Mouse (Mus musculus) testis, adult 2 months (tissue): ENCODE results near the gene Adamts7. TPM values are rescaled to one million over a fixed set of nuclear protein-coding genes. Genes with fewer than 3 reads are reported as not detected.

Experiments used
- H3K27ac ChIP-seq: fragments of 200-500 bp; 2 replicates; pipeline ENCODE4 v1.5.1; 2012; ENCODE audit warnings: low read depth, low read length; ENCODE audit not compliant: control insufficient read depth, insufficient read depth
- H3K27me3 ChIP-seq: fragments of 200-500 bp; 2 replicates; pipeline ENCODE4 v1.6.1; 2012; ENCODE audit warnings: mild to moderate bottlenecking, low read length, moderate library complexity; ENCODE audit not compliant: control insufficient read depth, insufficient read depth
- H3K36me3 ChIP-seq: fragments of 200-500 bp; 2 replicates; pipeline ENCODE4 v1.6.1; 2012; ENCODE audit warnings: mild to moderate bottlenecking, low read length; ENCODE audit not compliant: control insufficient read depth, insufficient read depth
- H3K4me1 ChIP-seq: fragments of 200-500 bp; 2 replicates; pipeline ENCODE4 v1.6.1; 2012; ENCODE audit warnings: low read length; ENCODE audit not compliant: control insufficient read depth, insufficient read depth
- H3K4me3 ChIP-seq: fragments of 200-500 bp; 2 replicates; pipeline ENCODE4 v1.5.1; 2012; ENCODE audit warnings: low read depth, mild to moderate bottlenecking, low read length, moderate library complexity, mixed read lengths; ENCODE audit not compliant: control insufficient read depth
- CTCF ChIP-seq: fragments of 200-500 bp; IDR thresholded peaks from 2 replicates; pipeline ENCODE4 v1.5.1; 2012; ENCODE audit warnings: low read depth, mild to moderate bottlenecking, inconsistent platforms, low read length, moderate library complexity; ENCODE audit not compliant: control insufficient read depth, insufficient read depth, insufficient replicate concordance
- POLR2A ChIP-seq: fragments of 200-500 bp; IDR thresholded peaks from 2 replicates; pipeline ENCODE4 v1.6.1; 2012; ENCODE audit warnings: low read depth, mild to moderate bottlenecking, inconsistent platforms, low read length, moderate library complexity; ENCODE audit not compliant: control insufficient read depth
- polyA plus RNA-seq: library from polyadenylated mRNA; depleted of rRNA; stranded (reverse); fragments of >200 nt; gene quantifications from 2 replicates; pipeline ENCODE4 v1.2.3, GENCODE M21; 2012; rRNA removed

The Adamts7 gene
- polyA plus RNA-seq = 5.3 and 5.7 TPM in 2 replicates

DNA sequence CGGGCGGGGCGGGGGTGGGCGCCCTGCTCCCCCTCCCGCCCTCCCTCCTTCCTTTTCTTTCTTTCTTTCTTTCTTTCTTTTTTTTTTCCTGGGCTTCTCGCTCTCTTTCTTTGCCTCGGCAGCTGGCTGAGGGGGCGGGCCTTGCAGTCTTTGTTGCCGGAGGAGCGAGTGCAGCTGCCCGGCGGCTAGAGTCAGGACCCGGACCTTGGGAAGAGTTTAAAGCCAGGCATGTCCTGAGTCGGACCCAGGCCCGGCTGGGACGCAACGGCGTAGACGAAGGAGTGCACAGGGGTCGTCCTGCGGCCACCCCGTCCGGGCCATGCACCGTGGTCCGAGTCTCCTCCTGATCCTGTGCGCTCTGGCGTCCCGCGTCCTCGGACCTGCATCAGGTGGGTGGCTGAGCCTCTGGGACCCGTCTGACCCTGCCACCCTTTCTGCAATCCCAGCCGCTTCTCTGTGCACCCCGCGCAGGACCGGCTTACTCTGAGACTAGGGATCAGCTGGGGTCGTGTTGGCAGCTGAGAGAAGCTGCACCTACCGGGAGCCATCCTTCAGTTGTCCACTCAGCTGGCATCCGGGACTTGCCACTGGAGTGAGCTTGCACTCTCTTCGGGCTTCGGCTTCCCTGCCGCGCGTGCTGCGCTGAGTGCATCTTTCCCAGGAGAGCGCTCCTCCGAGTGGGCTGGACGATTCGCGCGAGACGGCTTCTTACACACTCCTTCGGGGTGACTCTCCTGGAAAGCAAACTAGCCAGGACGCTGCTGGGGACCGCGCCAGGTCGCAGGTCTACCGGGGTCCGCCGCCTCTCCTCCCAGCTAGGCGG lies at the start of gene Adamts7:
Gene Adamts7, plus strand, starts transcription at position 144 of the 823 bp plus-strand sequence.
- H3K36me3 ChIP-seq = no peaks in the 10 kb centered on the region
- no peak within 1 kb of the TSS for H3K27ac ChIP-seq
- no peaks in the 10 kb centered on the region for H3K27me3 ChIP-seq
- peak within 1 kb of the TSS; percentile 81 for H3K4me3 ChIP-seq
- TF ChIP-seq CTCF = no peak
- no peak for TF ChIP-seq POLR2A
- H3K4me1 ChIP-seq = peaks cover 9% of the 10 kb centered on the region

DNA sequence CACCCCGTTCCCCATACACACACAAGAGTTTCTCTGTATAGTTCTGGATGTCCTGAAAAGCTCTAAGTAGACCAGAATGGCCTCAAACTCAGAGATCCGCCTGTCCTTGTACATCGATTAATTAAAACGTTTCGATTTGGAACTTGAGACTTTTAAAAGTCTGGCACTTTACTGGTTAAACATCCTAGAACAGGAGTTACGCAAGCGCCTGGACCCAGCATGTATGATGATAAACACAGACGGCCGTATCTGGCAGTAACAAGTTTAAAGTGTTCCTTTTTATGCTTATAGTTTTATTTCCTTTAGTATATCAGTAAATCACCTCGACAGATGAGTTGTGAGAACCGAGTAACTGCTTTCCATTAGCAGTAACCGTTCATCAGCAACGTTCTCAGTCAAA lies 49.7 kb upstream of the Adamts7 start:
- H3K27ac ChIP-seq = peak overlapping the region; percentile 100
- peak overlapping the region; percentile 99 for H3K4me3 ChIP-seq
- no peaks in the 10 kb centered on the region; the same call in none of the 2 replicates for H3K4me1 ChIP-seq
- no peak for TF ChIP-seq POLR2A
- TF ChIP-seq CTCF = no peak
- no peaks in the 10 kb centered on the region for H3K27me3 ChIP-seq
- peaks cover 1% of the 10 kb centered on the region; the same call in 1 of the 2 replicates for H3K36me3 ChIP-seq

DNA sequence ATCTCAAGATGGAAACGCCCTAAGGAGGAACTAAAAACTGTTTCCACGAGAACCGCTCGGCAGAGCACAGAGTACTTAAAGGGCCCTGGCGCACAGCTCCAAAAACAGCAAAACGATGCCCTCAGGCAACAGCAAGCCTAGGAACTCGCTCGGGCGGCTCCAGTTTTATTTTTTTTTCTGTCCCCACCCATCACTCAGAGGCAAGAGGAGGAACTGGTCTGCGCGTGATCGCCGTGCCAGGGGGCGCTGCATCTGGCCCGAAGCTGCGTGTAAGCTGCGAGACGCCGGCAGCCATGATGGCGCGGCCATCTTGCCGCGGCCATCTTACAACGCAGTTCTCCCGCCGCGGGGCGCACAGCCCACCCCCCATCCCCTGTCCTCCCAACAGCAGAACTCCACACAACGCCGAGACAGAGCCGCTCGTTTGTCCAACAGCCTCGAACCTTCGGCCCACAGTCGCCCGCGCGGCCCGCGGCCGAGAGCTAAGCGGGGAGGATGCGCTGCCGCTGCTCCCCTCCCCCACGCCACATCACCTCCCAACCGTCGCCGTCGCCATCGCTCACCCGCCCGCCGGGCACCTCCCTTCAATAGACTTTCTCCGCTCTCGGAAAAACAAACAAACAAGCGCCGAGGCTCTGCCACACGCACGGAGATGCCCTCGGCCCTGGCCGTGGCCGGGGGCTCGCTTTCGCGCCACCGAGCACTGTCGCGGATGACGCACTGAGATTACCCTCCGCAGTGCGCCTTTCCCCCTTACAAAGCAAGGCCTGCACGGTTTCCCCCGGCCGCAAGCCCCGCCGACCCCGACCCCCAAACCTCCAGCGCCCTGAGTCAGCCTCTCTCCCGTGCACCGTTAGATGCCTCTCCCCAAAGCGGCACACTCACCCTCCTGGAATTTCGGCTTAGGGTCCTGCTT lies 49.0 kb upstream of the Adamts7 start:
- peak overlapping the region; percentile 100 for H3K27ac ChIP-seq
- H3K27me3 ChIP-seq = no peaks in the 10 kb centered on the region
- peaks cover 1% of the 10 kb centered on the region; the same call in 1 of the 2 replicates for H3K36me3 ChIP-seq
- peak overlapping the region; percentile 99 for H3K4me3 ChIP-seq
- no peaks in the 10 kb centered on the region; the same call in none of the 2 replicates for H3K4me1 ChIP-seq
- TF ChIP-seq CTCF (peak; percentile 31; the same call in 1 of the 2 replicates), POLR2A (peak; percentile 71)

- Histone ChIP-seq H3K27ac (peak within 1 kb of the TSS; percentile 100), H3K27me3 (no peaks in the 10 kb centered on the region), H3K36me3 (peaks cover 1% of the 10 kb centered on the region; the same call in 1 of the 2 replicates), H3K4me1 (no peaks in the 10 kb centered on the region; the same call in 1 of the 2 replicates), H3K4me3 (peak within 1 kb of the TSS; percentile 99)
- TF ChIP-seq POLR2A (peak; percentile 84), CTCF (no peak)
Measured at GRCm38 (mm10) chr9:90114567-90115307, 48.1 kb upstream of the Adamts7 start, which contains the start of gene Morf4l1. TSS of gene Morf4l1 (minus strand) at chr9:90114774.

DNA sequence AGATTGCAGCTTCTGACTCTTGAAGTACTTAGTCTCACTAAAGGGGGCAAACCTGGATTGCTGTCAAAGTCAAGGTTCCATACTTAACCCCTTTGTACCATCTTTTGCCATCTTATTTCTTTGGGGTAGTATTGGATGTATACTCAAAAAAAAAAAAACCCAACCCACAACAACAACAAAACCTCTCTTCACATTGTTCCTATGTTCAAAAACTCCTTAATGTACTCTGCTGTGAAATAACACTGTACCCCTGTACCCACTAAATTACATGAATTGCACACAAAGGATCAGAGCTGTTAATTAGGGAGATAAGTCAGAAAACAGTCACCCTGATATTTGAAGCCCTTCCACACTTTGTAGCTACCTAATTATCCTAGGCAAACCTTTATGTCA lies 47.6 kb upstream of the Adamts7 start:
- H3K36me3 ChIP-seq = peaks cover 1% of the 10 kb centered on the region; the same call in 1 of the 2 replicates
- H3K4me1 ChIP-seq = no peaks in the 10 kb centered on the region; the same call in 1 of the 2 replicates
- TF ChIP-seq POLR2A (no peak), CTCF (no peak)
- peak overlapping the region; percentile 75; the same call in 1 of the 2 replicates for H3K4me3 ChIP-seq
- no peak overlapping the region for H3K27ac ChIP-seq
- H3K27me3 ChIP-seq = no peaks in the 10 kb centered on the region

DNA sequence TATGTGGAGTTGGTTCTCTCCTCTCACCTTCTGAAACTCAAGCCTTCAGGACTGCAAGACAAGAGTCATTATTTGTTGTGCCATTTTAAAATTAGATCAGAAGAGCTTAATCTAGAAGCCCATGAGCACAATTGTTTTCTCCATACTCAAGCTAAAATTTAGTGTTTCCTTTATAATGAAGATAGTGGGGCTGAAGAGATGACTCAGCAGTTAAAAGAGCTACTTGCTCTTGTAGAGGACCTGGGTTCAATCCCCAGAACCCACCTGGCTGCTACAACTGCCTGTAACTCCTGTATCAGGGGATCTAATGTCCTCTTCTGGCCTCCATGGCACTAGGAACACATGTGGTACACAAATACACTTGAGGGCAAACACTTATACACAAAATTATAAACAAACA lies 45.6 kb upstream of the Adamts7 start:
- Histone ChIP-seq H3K27ac (no peak overlapping the region), H3K27me3 (no peaks in the 10 kb centered on the region), H3K4me1 (no peaks in the 10 kb centered on the region), H3K36me3 (no peaks in the 10 kb centered on the region), H3K4me3 (no peak overlapping the region)
- TF ChIP-seq CTCF (no peak), POLR2A (no peak)
